Mouse (Mus musculus) left cerebral cortex, postnatal 14 days (tissue): ENCODE measurements around the gene Smurf1. TPM values are rescaled to one million over a fixed set of nuclear protein-coding genes. Genes with fewer than 3 reads are reported as not detected.

Experiments
- DNase-seq, 2 experiments: peaks; one replicate each; pipeline ENCODE4 v3.0.0; 2021 to 2022; ENCODE audit warnings: low spot score in 2 of 2, mixed read lengths in 1 of 2
- intact Hi-C: fragments of 180-260 bp; cut with DNase I; formaldehyde crosslinking; loops from one replicate; pipeline ENCODE4 v1.15.1; 2025
- microRNA-seq, 2 experiments: library from miRNA; unstranded; fragments of <30 nt; microRNA quantifications; one replicate each; pipeline ENCODE4 v1.2.0; 2022
- total RNA-seq, 2 experiments: library from RNA; stranded (reverse); gene quantifications; 2 replicates each; pipeline ENCODE4 v1.2.3; 2021

Gene Smurf1
- total RNA-seq, 2 experiments from 2014 or later: 37.2 to 40.8 TPM

- intact Hi-C loops: no loop called here
- DNase-seq: no peak
These were observed 133.7 kb downstream of the Smurf1 start for GRCm38 (mm10) chr5:144831840-144832469.

GRCm38 (mm10) chr5:144829631-144830030 is 136.0 kb downstream of the Smurf1 start:
- DNase-seq: no peak
- intact Hi-C loops: no loop called here

GRCm38 (mm10) chr5:144828365-144829102 is 137.1 kb downstream of the Smurf1 start:
- intact Hi-C loops: no loop called here
- DNase-seq: peak in 1 of 2 experiments; percentile 15

Small RNA genes lying within 50 kb of the gene (microRNA-seq; reads per million reads assigned to microRNA genes)
- 2.0 to 2.6 reads per million in 2 experiments for gene Mir7039

Other genes with a start within 250 kb of the Smurf1 start
- gene Tmem130, start 204.0 kb downstream of the Smurf1 start, total RNA-seq: 100 to 1,000 TPM; 155 to 183 TPM
- gene Trrap, start 198.1 kb downstream of the Smurf1 start, total RNA-seq: 100 to 1,000 TPM; 164 to 166 TPM
- not detected for gene Gm4871, start 66.9 kb upstream of the Smurf1 start, total RNA-seq
- gene 1700018F24Rik, start 77.1 kb upstream of the Smurf1 start, total RNA-seq: not detected
- gene Arpc1a, start 118.0 kb upstream of the Smurf1 start, total RNA-seq: 100 to 1,000 TPM; 202 to 205 TPM
- not detected for gene Kpna7, start 118.2 kb upstream of the Smurf1 start, total RNA-seq
- 10 to 100 TPM; 31.3 to 35.0 TPM for gene Arpc1b, start 148.4 kb upstream of the Smurf1 start, total RNA-seq
- 10 to 100 TPM; 85.9 to 96.7 TPM for gene Pdap1, start 174.4 kb upstream of the Smurf1 start, total RNA-seq
- 10 to 100 TPM; 77.9 to 95.3 TPM for gene Bud31, start 174.5 kb upstream of the Smurf1 start, total RNA-seq
- gene Ptcd1, start 201.3 kb upstream of the Smurf1 start, total RNA-seq: 10 to 100 TPM; 16.4 to 17.7 TPM
- 10 to 100 TPM; 24.0 to 24.2 TPM for gene Cpsf4, start 201.4 kb upstream of the Smurf1 start, total RNA-seq
- gene Atp5j2, start 226.2 kb upstream of the Smurf1 start, total RNA-seq: 100 to 1,000 TPM; 280 to 283 TPM
- 10 to 100 TPM in 1 of 2 experiments, 1 to 10 TPM in 1; 9.2 to 10.4 TPM for gene Zkscan14, start 236.0 kb upstream of the Smurf1 start, total RNA-seq
- gene Zkscan5, start 238.7 kb upstream of the Smurf1 start, total RNA-seq: 10 to 100 TPM; 11.7 to 12.3 TPM